In genomic region chr2:166899161-166899560, GRCm38 (mm10) we compare ENCODE assay signal across 20 mouse cellular contexts. TPM values are rescaled to one million over a fixed set of nuclear protein-coding genes. Genes with fewer than 3 reads are reported as not detected.
A peak's percentile ranks its signal among the peaks of the same experiment; 100 is the strongest.
DNase-seq lines count a peak whose midpoint lies in the region; ATAC-seq and TF ChIP-seq lines count a peak whose summit lies in the region.
"Had no signal": no experiment of that assay in that cellular context is flagged by ENCODE, and none has a peak within 500 bp of the region (broad histone marks: within the 10 kb centered on the region; RNA-seq: fewer than 3 reads in every experiment).

No protein-coding gene starts in this region.

- H3K27ac ChIP-seq in stomach, postnatal 0 days (replicated peaks): no peak overlapping the region
- H3K27ac ChIP-seq: embryonic facial prominence, embryonic 10.5 days; forebrain, embryonic 13.5 days; heart, embryonic 13.5 days; hindbrain, embryonic 12.5 days had no signal

- peaks cover 6% of the 10 kb centered on the region; the same call in 1 of the 2 replicates for H3K36me3 ChIP-seq in stomach, postnatal 0 days (ENCODE audit: control insufficient read depth, insufficient read depth, low read length)

- no peaks in the 10 kb centered on the region for H3K27me3 ChIP-seq in stomach, postnatal 0 days (ENCODE audit: control insufficient read depth, insufficient read depth, low read length)
- H3K27me3 ChIP-seq: forebrain, embryonic 13.5 days; heart, embryonic 13.5 days; hindbrain, embryonic 12.5 days had no signal

- no peak overlapping the region for H3K4me2 ChIP-seq in stomach, postnatal 0 days (replicated peaks; ENCODE audit: low read depth)
- H3K4me2 ChIP-seq: forebrain, embryonic 13.5 days; heart, embryonic 13.5 days; hindbrain, embryonic 12.5 days had no signal

- TF ChIP-seq CTCF in stomach, postnatal 0 days (IDR thresholded peaks at IDR 0.05; ENCODE audit: low read depth): no peak

- 73% methylated on average over 2 of the region's 2 CpGs for WGBS in stomach, postnatal 0 days

- no peaks in the 10 kb centered on the region for H3K4me1 ChIP-seq in stomach, postnatal 0 days (replicated peaks; ENCODE audit: control insufficient read depth, insufficient read depth)
- H3K4me1 ChIP-seq: embryonic facial prominence, embryonic 10.5 days; forebrain, embryonic 13.5 days; heart, embryonic 13.5 days had no signal

- no peak for TF ChIP-seq EP300 in stomach, postnatal 0 days (optimal IDR thresholded peaks at IDR 0.05)

- no peak overlapping the region for H3K9ac ChIP-seq in stomach, postnatal 0 days (ENCODE audit: low read length)
- H3K9ac ChIP-seq: forebrain, embryonic 13.5 days; forebrain, postnatal 0 days; heart, embryonic 13.5 days; hindbrain, embryonic 12.5 days had no signal

- no peak overlapping the region for H3K4me3 ChIP-seq in stomach, postnatal 0 days (ENCODE audit: low read depth, low read length)
- H3K4me3 ChIP-seq: embryonic facial prominence, embryonic 10.5 days; forebrain, embryonic 13.5 days; heart, embryonic 13.5 days; hindbrain, embryonic 12.5 days had no signal

- no peaks in the 10 kb centered on the region for H3K9me3 ChIP-seq in stomach, postnatal 0 days (ENCODE audit: control insufficient read depth, low read length)
- H3K9me3 ChIP-seq: embryonic facial prominence, embryonic 10.5 days; forebrain, embryonic 13.5 days; heart, embryonic 13.5 days; hindbrain, embryonic 12.5 days had no signal

- DNase-seq in 3T3-L1 (ENCODE audit: low read depth, low spot score): peak; percentile 21
- peak; percentile 41 for DNase-seq in 416B (ENCODE audit: low read depth)
- DNase-seq in NIH3T3 (ENCODE audit: low read depth): peak; percentile 24
- DNase-seq in stomach, postnatal 0 days (ENCODE audit: low spot score): peak; percentile 20
- DNase-seq in adrenal gland, adult 8-10 months: no peak
- DNase-seq in thymus, postnatal 0 days (ENCODE audit: low spot score): no peak
- DNase-seq: adrenal gland, postnatal 25 days; cerebellum, adult 2 months; cerebellum, postnatal 10 days; forebrain, postnatal 0 days; gastrocnemius, postnatal 36 days; heart, adult 11 months; heart, postnatal 4 days had no signal

- peak; percentile 26; the same call in 1 of the 2 replicates for ATAC-seq in stomach, postnatal 0 days (ENCODE audit: low FRiP score, low TSS enrichment)
- ATAC-seq: activated CD4-positive, CD25-positive, alpha-beta regulatory T cell, adult 4 months; forebrain, embryonic 13.5 days; forebrain, postnatal 0 days; hindbrain, embryonic 16.5 days; inflammation-experienced regulatory T-cells, adult 6 months had no signal

RNA-seq across cellular contexts. Expression of gene Cse1l, which starts 6.7 kb away (rescaled TPM):
- 29.1 and 29.3 TPM in 2 replicates for polyA plus RNA-seq in stomach, postnatal 0 days (2015; fragmentation: Nextera tagmentation; extraction: Ambion mirVana)
- 10 to 100 TPM; 56.8 to 74.9 (median 72.1) TPM for total RNA-seq in adrenal gland, adult 8-10 months (2022)
- polyA plus RNA-seq in thymus, postnatal 0 days (2015; fragmentation: Nextera tagmentation; extraction: Ambion mirVana): 76.2 and 85.0 TPM in 2 replicates

Comparison
In these comparisons a context has a peak if more than half of its experiments do, and no peak if none do; other contexts are left out.
1. DNase-seq: peak in 3T3-L1 (single experiment), 416B (single experiment), NIH3T3 (single experiment) and stomach, postnatal 0 days (single experiment); none in adrenal gland, adult 8-10 months (single experiment) and thymus, postnatal 0 days (single experiment).